Mouse (Mus musculus): ENCODE measurements around the gene Pnp2.

DNA sequence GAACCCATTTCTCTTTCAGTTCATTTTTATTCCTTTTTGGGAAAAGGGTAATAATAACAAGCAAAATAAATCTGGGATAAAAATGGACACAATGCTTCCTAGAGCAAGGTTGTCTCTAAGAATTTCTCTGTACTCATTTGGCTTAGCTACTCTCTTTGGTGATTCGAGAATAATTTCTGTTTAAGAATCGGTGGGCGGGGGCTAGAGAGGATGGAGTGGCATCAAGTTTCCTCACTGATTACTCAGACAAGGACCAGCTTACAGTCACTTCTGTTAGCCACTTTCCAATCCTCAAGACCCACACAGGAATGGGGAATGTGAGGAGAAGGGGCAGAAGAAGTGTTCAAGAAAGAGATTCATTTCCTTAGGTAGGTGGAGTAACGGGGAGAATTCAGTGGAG, 53.0 kb downstream of the Pnp2 start:
- TF ChIP-seq POLR2A (IDR thresholded peaks at IDR 0.05; ENCODE audit: borderline replicate concordance, extremely low read depth, insufficient read depth, insufficient read length, poor library complexity, severe bottlenecking) = no peak
- no peak for TF ChIP-seq CTCF (IDR thresholded peaks at IDR 0.05; ENCODE audit: borderline replicate concordance, extremely low read depth, insufficient read depth, insufficient read length)
